Mouse (Mus musculus): ENCODE measurements around the gene Ak8.

The Ak8 gene

DNA sequence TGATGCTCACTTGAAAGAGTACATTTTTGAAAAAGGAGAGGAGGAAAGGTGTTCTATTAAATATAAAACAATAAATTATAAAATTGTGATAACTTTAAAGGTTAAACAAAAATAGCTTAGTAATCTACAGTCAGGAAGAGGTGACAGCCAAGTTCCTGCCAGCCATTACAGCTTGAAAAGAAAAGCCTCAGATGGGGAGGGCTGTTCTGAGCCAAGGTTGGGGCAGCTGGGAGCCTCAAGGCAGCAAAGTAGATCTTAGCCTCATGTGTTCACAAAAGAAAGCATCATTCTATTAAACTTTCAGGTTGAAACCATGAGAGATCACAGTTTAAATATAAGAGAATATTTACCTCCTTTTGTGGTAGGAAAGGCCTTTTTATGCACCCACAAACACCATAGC is 30.7 kb downstream of the Ak8 start:
- in situ Hi-C loops (cut with MboI, MseI): no loop called here

GRCm38 (mm10) chr2:28737112-28737511 is 37.1 kb downstream of the Ak8 start:
- in situ Hi-C loops (cut with MboI, MseI): no loop called here

DNA sequence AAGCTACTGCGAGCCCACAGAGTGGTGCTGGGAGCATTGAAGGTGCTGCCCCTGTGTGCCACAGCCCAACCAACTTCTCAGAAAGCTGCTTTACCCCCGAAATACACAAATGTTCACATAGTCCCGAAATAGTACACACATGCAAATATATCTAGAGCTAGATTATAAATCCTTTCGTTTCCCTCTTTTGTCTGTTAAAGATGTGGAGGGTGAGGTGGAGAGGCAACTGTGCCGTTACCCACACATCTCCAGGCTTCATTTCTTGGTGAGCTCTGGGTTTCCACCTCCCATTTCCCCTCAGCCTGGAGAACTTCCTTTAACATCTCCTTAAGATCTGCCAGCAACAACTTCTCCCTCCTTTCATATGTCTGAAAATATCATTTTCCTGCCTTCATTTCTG is 40.2 kb downstream of the Ak8 start:
- in situ Hi-C loops (cut with MboI, MseI): no loop called here

DNA sequence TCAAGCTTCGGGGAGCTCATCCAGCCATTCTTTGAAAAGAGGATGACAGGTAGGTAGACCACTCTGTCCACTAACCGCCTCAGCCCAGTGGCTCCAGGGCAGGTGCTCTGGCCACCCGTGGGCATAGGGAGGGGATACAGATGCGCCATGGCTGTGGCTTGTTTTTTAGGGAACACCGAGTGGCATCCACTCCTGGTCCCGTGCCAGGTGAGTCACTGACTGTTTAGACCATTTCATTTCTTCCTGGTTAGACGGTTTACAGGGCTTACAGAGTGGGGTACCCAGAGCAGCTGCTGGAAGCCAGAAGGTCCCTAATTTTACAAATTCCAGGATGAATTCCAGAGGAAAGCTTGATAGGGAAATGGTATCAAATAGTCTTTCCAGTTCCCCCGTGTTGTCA is 42.7 kb downstream of the Ak8 start:
- in situ Hi-C loops (cut with MboI, MseI): no loop called here

DNA sequence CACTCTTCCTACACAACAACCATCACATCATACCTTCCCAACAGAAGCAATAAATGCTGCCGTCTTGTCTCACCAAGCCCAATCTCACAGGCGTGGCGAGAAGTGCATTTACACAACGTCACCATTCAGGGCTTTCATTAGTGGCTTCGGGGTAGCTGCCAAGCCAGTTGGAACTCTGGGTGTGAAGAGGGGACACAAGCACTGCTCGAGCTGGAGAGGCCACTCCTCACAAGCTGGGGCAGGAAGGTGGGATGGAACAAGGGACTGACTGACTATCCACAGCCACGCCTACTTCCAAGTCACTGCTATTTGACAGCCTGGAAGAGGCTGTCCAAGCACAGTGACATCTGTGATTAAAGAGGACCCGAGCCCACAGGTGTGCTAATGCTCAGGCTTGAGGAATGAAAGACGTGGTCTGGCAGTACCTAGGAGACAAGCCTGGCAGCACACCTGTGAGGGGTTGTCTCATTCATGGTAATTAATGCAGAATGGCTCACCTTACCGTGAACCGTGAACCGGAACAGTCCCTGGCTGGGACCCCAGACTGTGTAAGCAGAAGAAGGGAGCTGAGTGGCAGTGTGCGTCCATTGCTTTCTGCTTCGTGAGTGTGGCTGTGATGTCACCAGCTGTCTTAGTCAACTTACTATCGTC is 46.8 kb downstream of the Ak8 start:
- in situ Hi-C loops (cut with MboI, MseI): no loop called here

DNA sequence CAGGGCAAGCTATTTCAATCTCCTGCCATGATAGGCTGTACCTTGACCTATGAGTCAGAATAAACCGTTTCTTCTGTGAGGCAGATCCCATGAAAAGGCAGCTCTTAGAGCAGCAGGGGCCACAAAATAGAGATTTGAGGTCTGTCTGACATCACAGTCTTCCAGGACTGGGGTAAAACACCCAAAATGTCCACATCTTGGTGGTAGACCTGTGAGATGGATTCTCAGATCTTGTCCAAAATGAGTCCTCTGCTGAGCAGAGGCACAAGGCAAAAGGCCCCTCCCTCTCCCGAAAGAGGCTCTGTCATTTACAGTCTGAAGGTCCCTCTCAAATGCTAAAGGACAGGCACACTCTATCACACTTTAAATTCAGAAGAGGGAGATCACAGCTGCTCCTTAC is 47.7 kb downstream of the Ak8 start:
- in situ Hi-C loops (cut with MboI, MseI): no loop called here

GRCm38 (mm10) chr2:28751186-28751585 is 51.2 kb downstream of the Ak8 start:
- in situ Hi-C loops (cut with MboI, MseI): loop anchor here (5.0 kb wide), 1 partner anchor 296 kb away; no protein-coding TSS in a partner anchor

GRCm38 (mm10) chr2:28751658-28752057 is 51.7 kb downstream of the Ak8 start:
- in situ Hi-C loops (cut with MboI, MseI): loop anchor here (5.0 kb wide), 1 partner anchor 296 kb away; no protein-coding TSS in a partner anchor

DNA sequence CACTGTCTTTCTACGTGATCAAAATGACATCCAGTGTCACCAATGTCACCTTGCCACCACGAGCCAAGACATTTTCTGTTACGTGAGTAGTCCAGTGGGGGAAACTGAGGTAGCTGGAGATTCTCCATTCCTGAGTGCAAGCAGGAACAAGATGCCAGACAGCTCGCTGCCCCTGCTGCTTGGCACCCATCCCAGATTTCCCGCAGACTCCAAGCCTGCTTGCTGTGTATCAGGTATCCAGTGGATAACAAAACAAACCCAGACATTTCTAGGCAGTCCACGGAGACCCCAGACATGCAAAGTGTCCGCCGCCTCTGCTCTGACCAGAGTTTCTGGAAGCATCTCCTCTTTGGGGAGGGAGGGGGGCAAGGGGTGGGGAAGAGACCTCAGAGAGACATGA is 52.4 kb downstream of the Ak8 start:
- in situ Hi-C loops (cut with MboI, MseI): loop anchor here (5.0 kb wide), 1 partner anchor 295 kb away; no protein-coding TSS in a partner anchor

DNA sequence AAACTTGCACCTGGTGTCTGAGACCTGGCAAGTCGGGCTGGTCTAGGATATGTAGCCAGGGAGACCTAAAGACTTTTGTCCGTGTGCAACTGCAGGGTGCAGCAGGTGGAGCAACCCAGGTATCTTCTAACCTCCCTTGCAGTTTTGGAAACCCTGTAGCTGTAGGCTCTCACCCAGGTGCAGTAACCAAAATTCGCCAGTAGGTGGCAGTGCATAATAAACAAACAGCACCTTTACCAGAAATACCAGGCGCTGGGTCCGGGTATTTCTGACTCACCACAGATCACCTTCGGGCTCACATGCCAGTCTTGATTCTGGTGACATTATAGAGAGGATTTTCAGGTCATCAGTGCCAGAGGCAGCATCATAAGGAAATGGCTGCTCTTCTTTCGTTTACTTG is 55.5 kb downstream of the Ak8 start:
- in situ Hi-C loops (cut with MboI, MseI): loop anchor here (5.0 kb wide), 1 partner anchor 222 kb away; no protein-coding TSS in a partner anchor

- in situ Hi-C loops (cut with MboI, MseI): loop anchor here (5.0 kb wide), 1 partner anchor 221 kb away; no protein-coding TSS in a partner anchor
Measured at GRCm38 (mm10) chr2:28756201-28756600, 56.2 kb downstream of the Ak8 start.

DNA sequence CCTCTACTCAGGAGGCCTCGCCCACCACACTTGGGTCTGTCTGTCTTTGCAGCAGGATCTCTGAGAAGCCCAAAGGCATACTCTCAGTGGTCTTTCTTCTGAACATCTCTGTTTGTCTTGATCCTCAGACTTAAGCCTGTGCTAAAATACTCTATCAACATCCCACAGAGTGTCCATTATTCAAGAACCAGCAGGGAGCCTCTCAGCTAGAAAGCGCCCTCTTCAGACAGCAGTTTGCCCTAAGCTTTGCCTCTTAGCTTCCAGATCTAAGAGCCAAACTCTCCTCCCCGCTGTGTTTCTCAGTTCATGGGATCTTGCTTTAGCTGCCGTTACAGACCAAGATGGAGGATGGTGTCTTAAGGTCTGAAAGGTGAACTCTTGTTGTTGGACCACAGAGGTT is 59.5 kb downstream of the Ak8 start:
- in situ Hi-C loops (cut with MboI, MseI): loop anchor here (5.0 kb wide), 1 partner anchor 218 kb away; no protein-coding TSS in a partner anchor

DNA sequence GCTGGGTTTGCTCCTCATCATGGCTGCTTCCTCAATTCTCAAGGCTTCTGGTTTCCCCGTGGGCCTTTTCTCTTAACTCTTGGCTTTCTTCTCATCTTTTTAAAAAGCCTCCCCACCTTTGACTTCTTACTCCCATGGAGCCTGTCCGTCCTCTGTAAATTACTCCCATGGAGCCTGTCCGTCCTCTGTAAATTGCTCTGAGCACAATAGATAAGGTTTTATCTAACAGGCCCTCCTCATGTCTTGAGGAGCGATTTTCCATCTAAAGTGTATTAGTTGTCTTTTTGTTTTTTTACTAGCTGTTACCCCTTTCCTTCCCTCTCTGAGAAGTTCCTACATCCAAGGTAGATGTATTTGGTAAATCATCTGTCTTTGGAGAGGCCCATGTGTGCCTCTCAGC is 66.6 kb downstream of the Ak8 start:
- in situ Hi-C loops (cut with MboI, MseI): no loop called here

DNA sequence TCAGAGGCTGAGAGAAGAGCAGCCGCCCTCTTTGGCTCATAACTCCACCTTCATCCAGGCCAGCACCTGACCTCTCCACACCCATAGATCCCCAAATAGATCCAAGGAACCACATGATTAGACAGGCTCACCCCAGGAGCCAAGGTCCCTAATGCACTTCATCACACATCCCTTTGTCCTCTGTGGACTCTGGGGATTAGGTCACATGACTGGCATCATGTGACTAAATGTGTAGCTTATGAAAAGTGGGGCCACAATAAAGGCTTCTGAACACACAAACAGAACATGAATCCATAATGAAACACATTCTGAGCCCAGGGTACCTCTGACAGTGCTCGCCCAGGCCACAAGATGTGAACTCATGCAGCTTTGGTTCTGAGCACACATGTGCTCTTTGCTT is 67.1 kb downstream of the Ak8 start:
- in situ Hi-C loops (cut with MboI, MseI): no loop called here

GRCm38 (mm10) chr2:28770697-28771096 is 70.7 kb downstream of the Ak8 start:
- in situ Hi-C loops (cut with MboI, MseI): no loop called here

GRCm38 (mm10) chr2:28774073-28774472 is 74.1 kb downstream of the Ak8 start:
- in situ Hi-C loops (cut with MboI, MseI): no loop called here

- in situ Hi-C loops (cut with MboI, MseI): no loop called here
Measured at GRCm38 (mm10) chr2:28776728-28777127, 76.8 kb downstream of the Ak8 start.

DNA sequence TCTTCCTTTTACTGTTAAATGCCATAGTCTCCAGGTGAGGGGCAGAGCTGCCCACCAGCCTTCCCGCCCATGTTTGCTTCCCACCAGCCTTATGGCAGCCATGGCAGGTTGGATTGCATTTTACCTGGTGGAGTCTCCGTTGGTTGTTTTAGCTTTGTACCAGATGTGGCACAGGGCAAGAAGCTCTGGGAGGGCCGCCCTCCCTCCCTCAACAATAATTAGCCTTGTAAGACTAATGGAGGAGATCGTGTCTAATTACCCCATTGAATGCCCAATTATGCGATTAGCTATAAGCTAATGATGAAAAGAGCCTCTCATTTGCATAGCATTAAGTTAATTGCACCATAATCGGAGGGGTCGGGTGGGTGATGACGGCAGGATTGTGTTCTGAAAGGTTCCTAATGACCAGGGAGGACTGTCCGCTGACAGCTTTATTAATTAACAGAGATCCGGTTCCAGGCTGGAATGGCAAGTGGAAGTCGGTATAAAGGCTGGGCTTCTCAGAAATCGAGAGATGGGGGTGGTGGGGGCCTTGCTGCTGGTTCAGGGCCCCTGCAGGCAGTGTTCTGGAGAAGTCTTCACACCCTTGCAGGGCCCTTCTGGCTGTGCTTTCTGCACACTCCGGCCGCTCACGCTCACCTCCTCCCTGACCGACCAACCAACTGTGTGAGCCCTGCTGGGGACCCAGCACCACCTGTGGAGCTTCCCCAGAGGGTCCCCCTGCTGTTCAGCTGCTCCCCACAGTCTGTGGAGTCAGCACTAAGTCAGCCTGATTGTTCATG is 80.2 kb downstream of the Ak8 start:
- in situ Hi-C loops (cut with MboI, MseI): no loop called here

- in situ Hi-C loops (cut with MboI, MseI): no loop called here
Measured at GRCm38 (mm10) chr2:28781310-28781709, 81.3 kb downstream of the Ak8 start.

- in situ Hi-C loops (cut with MboI, MseI): no loop called here
Measured at GRCm38 (mm10) chr2:28786355-28787066, 86.5 kb downstream of the Ak8 start.

GRCm38 (mm10) chr2:28787067-28787619 is 87.2 kb downstream of the Ak8 start:
- in situ Hi-C loops (cut with MboI, MseI): no loop called here

Data from regulatory T cell (primary cell).